Mouse (Mus musculus) liver, adult 2 months (tissue): Measurements from ENCODE around the gene Krt33a. TPM values are rescaled to one million over a fixed set of nuclear protein-coding genes. Genes with fewer than 3 reads are reported as not detected.

ENCODE experiments used
- DNase-seq: peaks from one replicate; pipeline ENCODE4 v3.0.0-alpha.2; 2011; ENCODE audit warnings: low read depth, low spot score; ENCODE audit errors: extremely low read depth
- H3K27ac ChIP-seq: fragments of 200-500 bp; replicated peaks from 2 replicates; pipeline ENCODE4 v1.5.1; 2012; ENCODE audit warnings: low read depth, mild to moderate bottlenecking, control low read depth, inconsistent platforms, low read length; ENCODE audit not compliant: insufficient read depth
- H3K27me3 ChIP-seq: fragments of 200-500 bp; 2 replicates; pipeline ENCODE4 v1.6.1; 2012; ENCODE audit warnings: mild to moderate bottlenecking, moderate library complexity, low read length, inconsistent platforms; ENCODE audit not compliant: control insufficient read depth, insufficient read depth
- H3K36me3 ChIP-seq: fragments of 200-500 bp; 2 replicates; pipeline ENCODE4 v1.6.1; 2012; ENCODE audit warnings: low read length, inconsistent platforms; ENCODE audit not compliant: control insufficient read depth, insufficient read depth
- H3K4me1 ChIP-seq: fragments of 200-500 bp; 2 replicates; pipeline ENCODE4 v1.6.1; 2011; ENCODE audit warnings: low read length; ENCODE audit not compliant: control insufficient read depth, insufficient read depth
- H3K4me3 ChIP-seq: fragments of 200-500 bp; 2 replicates; pipeline ENCODE4 v1.5.1; 2011; ENCODE audit warnings: low read depth, mild to moderate bottlenecking, control low read depth, low read length, moderate library complexity; ENCODE audit not compliant: insufficient read depth
- H3K79me2 ChIP-seq: fragments of 200-500 bp; 2 replicates; pipeline ENCODE4 v1.6.1; 2012; ENCODE audit warnings: inconsistent platforms, mild to moderate bottlenecking, low read length, moderate library complexity; ENCODE audit not compliant: control insufficient read depth, insufficient read depth
- H3K9ac ChIP-seq: fragments of 200-500 bp; 2 replicates; pipeline ENCODE4 v1.6.1; 2012; ENCODE audit warnings: low read depth, mild to moderate bottlenecking, control low read depth, inconsistent platforms, low read length
- CTCF ChIP-seq: fragments of 200-500 bp; IDR thresholded peaks from 2 replicates; pipeline ENCODE4 v1.5.1; 2011; ENCODE audit warnings: low read depth, low read length, control low read depth
- POLR2A ChIP-seq: fragments of 200-500 bp; IDR thresholded peaks from 2 replicates; pipeline ENCODE4 v1.6.1; 2011; ENCODE audit warnings: low read length, control low read depth; ENCODE audit not compliant: insufficient read depth; ENCODE audit errors: extremely low read depth
- WGBS: fragments of 180-500 bp; shearing (Covaris S2); methylation state at CpG from one replicate; pipeline ENCODE4 v1.1.7; 2018; 5-methylcytosine and 5-hydroxymethylcytosine counted together
- polyA plus RNA-seq: library from polyadenylated mRNA; depleted of rRNA; stranded (reverse); fragments of >200 nt; gene quantifications from 2 replicates; pipeline ENCODE4 v1.2.3, GENCODE M21; 2012; rRNA removed
- total RNA-seq: library from RNA; depleted of rRNA; stranded (reverse); fragments of >200 nt; gene quantifications from 2 replicates; pipeline ENCODE4 v1.2.3, GENCODE M21; 2014; rRNA removed

Krt33a gene
- total and polyA plus RNA-seq, 2 experiments = not detected

DNA sequence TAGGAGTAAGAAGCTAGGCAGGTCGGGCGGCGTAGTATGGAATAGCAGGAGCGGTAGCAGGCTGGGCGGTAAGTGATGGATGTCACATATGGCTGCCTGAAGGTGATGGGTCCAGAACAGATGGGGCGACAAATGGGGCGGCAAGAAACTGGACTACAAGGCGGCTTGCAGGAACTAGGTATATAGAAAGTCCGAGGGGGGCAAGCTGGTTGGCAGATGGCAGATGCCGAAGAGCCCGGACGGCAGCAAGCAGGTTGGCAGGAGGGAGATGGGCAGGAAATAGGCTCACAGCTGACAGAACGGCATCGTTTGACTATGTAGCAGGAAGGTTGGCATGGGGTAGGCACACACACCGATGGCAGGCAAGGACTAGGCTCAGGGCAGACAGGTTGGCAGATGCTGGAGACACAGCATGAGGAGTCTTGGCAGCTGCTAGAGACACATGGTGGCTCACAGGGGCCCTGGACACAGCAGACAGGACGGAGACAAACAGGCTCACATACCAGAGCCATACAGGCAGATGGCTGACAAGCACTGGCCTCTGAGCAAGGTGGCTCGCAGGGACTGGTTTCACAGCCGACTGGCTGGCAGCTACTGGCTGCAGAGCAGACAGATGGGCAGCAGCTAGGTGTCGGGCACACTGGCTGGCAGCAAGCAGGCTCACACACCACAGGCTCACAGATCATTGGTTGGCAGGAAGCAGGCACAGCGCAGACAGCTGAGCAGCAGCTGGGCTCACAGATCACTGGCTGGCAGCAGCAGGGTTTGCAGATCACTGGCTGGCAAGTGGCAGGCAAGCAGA lies 30.5 kb downstream of the Krt33a start:
- no peaks in the 10 kb centered on the region for H3K27me3 ChIP-seq
- TF ChIP-seq CTCF = no peak
- TF ChIP-seq POLR2A = no peak
- peak; percentile 62 for DNase-seq
- no peaks in the 10 kb centered on the region for H3K36me3 ChIP-seq
- no peaks in the 10 kb centered on the region for H3K79me2 ChIP-seq
- H3K9ac ChIP-seq = no peak overlapping the region
- WGBS = 81% methylated on average over 20 of the region's 20 CpGs
- no peak overlapping the region for H3K27ac ChIP-seq
- H3K4me3 ChIP-seq = no peak overlapping the region
- no peaks in the 10 kb centered on the region for H3K4me1 ChIP-seq

DNA sequence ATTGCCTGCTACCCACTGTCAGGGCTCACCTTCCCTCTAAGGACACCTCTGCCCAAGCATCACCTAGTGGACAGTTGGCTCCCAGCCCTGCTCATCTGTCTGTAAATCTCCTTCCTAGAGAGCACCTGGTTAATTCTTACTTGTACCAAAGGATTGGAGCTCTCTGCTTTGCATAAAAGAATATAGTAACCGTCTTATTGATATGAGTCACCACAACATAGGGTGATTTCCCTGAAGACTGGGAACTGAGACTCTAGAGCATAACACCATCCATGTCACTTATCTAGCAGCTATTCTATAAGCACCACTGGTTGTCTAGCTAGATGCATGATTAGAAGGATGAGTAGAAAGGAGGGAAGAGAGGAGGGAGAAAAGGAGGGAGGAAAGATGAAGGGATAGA lies 32.6 kb downstream of the Krt33a start:
- TF ChIP-seq POLR2A (no peak), CTCF (no peak)
- Histone ChIP-seq H3K79me2 (no peaks in the 10 kb centered on the region), H3K4me1 (no peaks in the 10 kb centered on the region), H3K9ac (no peak overlapping the region), H3K36me3 (no peaks in the 10 kb centered on the region), H3K27me3 (no peaks in the 10 kb centered on the region), H3K27ac (no peak overlapping the region), H3K4me3 (no peak overlapping the region)
- 94% methylated on average over 1 of the region's 1 CpGs for WGBS
- DNase-seq = no peak

DNA sequence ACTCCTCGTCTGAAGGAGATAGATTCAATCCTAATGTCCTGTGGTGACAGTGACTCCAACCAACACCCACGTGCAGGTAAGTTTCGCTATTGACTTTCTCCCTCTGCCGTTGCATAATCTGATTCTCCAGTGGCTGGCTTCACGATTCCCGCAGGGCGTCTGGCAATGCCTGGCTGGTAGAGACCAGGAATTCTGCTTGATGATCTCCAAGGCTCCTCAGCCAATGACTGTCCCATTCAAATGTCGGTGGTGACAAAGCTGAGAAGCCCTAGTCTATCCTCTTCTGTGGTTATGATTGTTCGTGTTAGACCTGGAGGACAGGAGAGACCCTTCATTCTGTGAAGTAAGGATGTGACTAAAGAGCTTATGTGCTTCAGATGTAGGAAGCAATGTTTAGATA lies 33.3 kb downstream of the Krt33a start:
- no peak overlapping the region for H3K4me3 ChIP-seq
- no peaks in the 10 kb centered on the region for H3K79me2 ChIP-seq
- H3K4me1 ChIP-seq = no peaks in the 10 kb centered on the region
- no peaks in the 10 kb centered on the region for H3K36me3 ChIP-seq
- H3K27me3 ChIP-seq = no peaks in the 10 kb centered on the region
- 69% methylated on average over 9 of the region's 9 CpGs for WGBS
- DNase-seq = no peak
- TF ChIP-seq CTCF (no peak), POLR2A (no peak)
- no peak overlapping the region for H3K9ac ChIP-seq
- H3K27ac ChIP-seq = no peak overlapping the region

- TF ChIP-seq CTCF (no peak), POLR2A (no peak)
- no peak within 1 kb of the TSS for H3K9ac ChIP-seq
- no peaks in the 10 kb centered on the region for H3K4me1 ChIP-seq
- DNase-seq = no peak
- H3K4me3 ChIP-seq = no peak within 1 kb of the TSS
- no peaks in the 10 kb centered on the region for H3K79me2 ChIP-seq
- H3K27me3 ChIP-seq = no peaks in the 10 kb centered on the region
- no peaks in the 10 kb centered on the region for H3K36me3 ChIP-seq
- no peak within 1 kb of the TSS for H3K27ac ChIP-seq
- 80% methylated on average over 5 of the region's 5 CpGs for WGBS
These were observed 37.1 kb downstream of the Krt33a start, which contains the start of gene Krtap29-1 for GRCm38 (mm10) chr11:99978953-99979352. Krtap29-1 (minus strand) TSS chr11:99979053.

- Histone ChIP-seq H3K79me2 (no peaks in the 10 kb centered on the region), H3K4me1 (no peaks in the 10 kb centered on the region), H3K36me3 (no peaks in the 10 kb centered on the region), H3K27me3 (no peaks in the 10 kb centered on the region; the same call in 1 of the 2 replicates), H3K9ac (no peak overlapping the region), H3K4me3 (no peak overlapping the region), H3K27ac (no peak overlapping the region)
- no peak for DNase-seq
- no peak for TF ChIP-seq POLR2A
- no peak for TF ChIP-seq CTCF
- WGBS = 32% methylated on average over 2 of the region's 2 CpGs
These were observed 50.1 kb downstream of the Krt33a start for GRCm38 (mm10) chr11:99965961-99966360.

- 56% methylated on average over 6 of the region's 6 CpGs for WGBS
- Histone ChIP-seq H3K36me3 (no peaks in the 10 kb centered on the region), H3K4me1 (no peaks in the 10 kb centered on the region), H3K79me2 (no peaks in the 10 kb centered on the region), H3K9ac (no peak overlapping the region), H3K27me3 (no peaks in the 10 kb centered on the region; the same call in 1 of the 2 replicates), H3K4me3 (no peak overlapping the region), H3K27ac (no peak overlapping the region)
- no peak for TF ChIP-seq CTCF
- no peak for TF ChIP-seq POLR2A
- DNase-seq = no peak
These were observed 51.8 kb downstream of the Krt33a start for GRCm38 (mm10) chr11:99964213-99964612.

Other genes starting within 250 kb of the Krt33a start
Only the 30 nearest of the 34 such genes appear.
- gene Krtap4-9, start 231.0 kb downstream of the Krt33a start, total RNA-seq = not detected in 2 replicates
- not detected in 2 replicates for gene Krtap4-9, start 231.0 kb downstream of the Krt33a start, polyA plus RNA-seq
- gene Gm11596, start 222.7 kb downstream of the Krt33a start, total RNA-seq = not detected in 2 replicates
- gene Gm11596, start 222.7 kb downstream of the Krt33a start, polyA plus RNA-seq = not detected in 2 replicates
- gene Gm11569, start 217.3 kb downstream of the Krt33a start, total RNA-seq = not detected in 2 replicates
- gene Gm11569, start 217.3 kb downstream of the Krt33a start, polyA plus RNA-seq = not detected in 2 replicates
- not detected in 2 replicates for gene Gm11554, start 211.8 kb downstream of the Krt33a start, total RNA-seq
- not detected in 2 replicates for gene Gm11554, start 211.8 kb downstream of the Krt33a start, polyA plus RNA-seq
- gene Krtap4-13, start 206.3 kb downstream of the Krt33a start, total RNA-seq = not detected in 2 replicates
- gene Krtap4-13, start 206.3 kb downstream of the Krt33a start, polyA plus RNA-seq = not detected in 2 replicates
- not detected in 2 replicates for gene Gm11564, start 200.5 kb downstream of the Krt33a start, total RNA-seq
- gene Gm11564, start 200.5 kb downstream of the Krt33a start, polyA plus RNA-seq = not detected in 2 replicates
- not detected in 2 replicates for gene 2300003K06Rik, start 178.1 kb downstream of the Krt33a start, total RNA-seq
- not detected in 2 replicates for gene 2300003K06Rik, start 178.1 kb downstream of the Krt33a start, polyA plus RNA-seq
- gene Krtap4-16, start 164.6 kb downstream of the Krt33a start, total RNA-seq = not detected in 2 replicates
- not detected in 2 replicates for gene Krtap4-16, start 164.6 kb downstream of the Krt33a start, polyA plus RNA-seq
- not detected in 2 replicates for gene Gm11568, start 158.3 kb downstream of the Krt33a start, total RNA-seq
- not detected in 2 replicates for gene Gm11568, start 158.3 kb downstream of the Krt33a start, polyA plus RNA-seq
- gene Gm11559, start 151.7 kb downstream of the Krt33a start, total RNA-seq = not detected in 2 replicates
- not detected in 2 replicates for gene Gm11559, start 151.7 kb downstream of the Krt33a start, polyA plus RNA-seq
- gene Krtap9-1, start 142.8 kb downstream of the Krt33a start, total RNA-seq = not detected in 2 replicates
- not detected in 2 replicates for gene Krtap9-1, start 142.8 kb downstream of the Krt33a start, polyA plus RNA-seq
- gene Gm11567, start 137.0 kb downstream of the Krt33a start, total RNA-seq = 0.28 TPM in 1 of 2 replicates, not detected in the other
- not detected in 2 replicates for gene Gm11567, start 137.0 kb downstream of the Krt33a start, polyA plus RNA-seq
- gene Krtap31-1, start 108.3 kb downstream of the Krt33a start, total RNA-seq = not detected in 2 replicates
- gene Krtap31-1, start 108.3 kb downstream of the Krt33a start, polyA plus RNA-seq = not detected in 2 replicates
- not detected in 2 replicates for gene Gm11565, start 101.5 kb downstream of the Krt33a start, total RNA-seq
- gene Gm11565, start 101.5 kb downstream of the Krt33a start, polyA plus RNA-seq = not detected in 2 replicates
- gene Krtap31-2, start 79.9 kb downstream of the Krt33a start, total RNA-seq = not detected in 2 replicates
- gene Krtap31-2, start 79.9 kb downstream of the Krt33a start, polyA plus RNA-seq = not detected in 2 replicates
- not detected in 2 replicates for gene Krtap9-5, start 67.7 kb downstream of the Krt33a start, total RNA-seq
- not detected in 2 replicates for gene Krtap9-5, start 67.7 kb downstream of the Krt33a start, polyA plus RNA-seq
- not detected in 2 replicates for gene Krtap29-1, start 37.2 kb downstream of the Krt33a start, total RNA-seq
- gene Krtap29-1, start 37.2 kb downstream of the Krt33a start, polyA plus RNA-seq = not detected in 2 replicates
- not detected in 2 replicates for gene Krtap16-1, start 29.6 kb downstream of the Krt33a start, total RNA-seq
- not detected in 2 replicates for gene Krtap16-1, start 29.6 kb downstream of the Krt33a start, polyA plus RNA-seq
- gene Krtap17-1, start 22.2 kb downstream of the Krt33a start, total RNA-seq = not detected in 2 replicates
- not detected in 2 replicates for gene Krtap17-1, start 22.2 kb downstream of the Krt33a start, polyA plus RNA-seq
- gene Krt33b, start 13.7 kb upstream of the Krt33a start, total RNA-seq = not detected in 2 replicates
- not detected in 2 replicates for gene Krt33b, start 13.7 kb upstream of the Krt33a start, polyA plus RNA-seq
- not detected in 2 replicates for gene Krt34, start 25.3 kb upstream of the Krt33a start, total RNA-seq
- not detected in 2 replicates for gene Krt34, start 25.3 kb upstream of the Krt33a start, polyA plus RNA-seq
- not detected in 2 replicates for gene Krt31, start 34.3 kb upstream of the Krt33a start, total RNA-seq
- gene Krt31, start 34.3 kb upstream of the Krt33a start, polyA plus RNA-seq = not detected in 2 replicates
- gene Krt32, start 72.0 kb upstream of the Krt33a start, total RNA-seq = not detected in 2 replicates
- gene Krt32, start 72.0 kb upstream of the Krt33a start, polyA plus RNA-seq = not detected in 2 replicates
- gene Krt35, start 80.0 kb upstream of the Krt33a start, total RNA-seq = not detected in 2 replicates
- not detected in 2 replicates for gene Krt35, start 80.0 kb upstream of the Krt33a start, polyA plus RNA-seq
- not detected in 2 replicates for gene Krt36, start 89.4 kb upstream of the Krt33a start, total RNA-seq
- gene Krt36, start 89.4 kb upstream of the Krt33a start, polyA plus RNA-seq = not detected in 2 replicates
- not detected in 2 replicates for gene Krt13, start 105.4 kb upstream of the Krt33a start, total RNA-seq
- gene Krt13, start 105.4 kb upstream of the Krt33a start, polyA plus RNA-seq = 0.54 TPM in 1 of 2 replicates, not detected in the other
- gene Krt15, start 119.7 kb upstream of the Krt33a start, total RNA-seq = not detected in 2 replicates
- gene Krt15, start 119.7 kb upstream of the Krt33a start, polyA plus RNA-seq = not detected in 2 replicates
- 2.8 and 4.5 TPM in 2 replicates for gene Krt19, start 132.5 kb upstream of the Krt33a start, total RNA-seq
- 2.4 and 2.6 TPM in 2 replicates for gene Krt19, start 132.5 kb upstream of the Krt33a start, polyA plus RNA-seq
- not detected in 2 replicates for gene Krt9, start 177.0 kb upstream of the Krt33a start, total RNA-seq
- not detected in 2 replicates for gene Krt9, start 177.0 kb upstream of the Krt33a start, polyA plus RNA-seq
- gene Krt14, start 191.3 kb upstream of the Krt33a start, total RNA-seq = not detected in 2 replicates
- not detected in 2 replicates for gene Krt14, start 191.3 kb upstream of the Krt33a start, polyA plus RNA-seq